Mouse (Mus musculus) heart, adult 18-20 months (tissue): ENCODE measurements around the gene Tmem88. TPM values are rescaled to one million over a fixed set of nuclear protein-coding genes. Genes with fewer than 3 reads are reported as not detected.
A peak's percentile ranks its signal among the peaks of the same experiment; 100 is the strongest.

ENCODE experiments used
- DNase-seq, 2 experiments: peaks; one replicate each; pipeline ENCODE4 v3.0.0; 2021 to 2022; ENCODE audit warnings: mixed read lengths in 1 of 2
- total RNA-seq, 2 experiments: library from RNA; stranded (reverse); gene quantifications; 2 replicates each; pipeline ENCODE4 v1.2.3; 2021

The Tmem88 gene
- total RNA-seq, 2 experiments from 2014 or later = 10.3 to 14.3 TPM

DNA sequence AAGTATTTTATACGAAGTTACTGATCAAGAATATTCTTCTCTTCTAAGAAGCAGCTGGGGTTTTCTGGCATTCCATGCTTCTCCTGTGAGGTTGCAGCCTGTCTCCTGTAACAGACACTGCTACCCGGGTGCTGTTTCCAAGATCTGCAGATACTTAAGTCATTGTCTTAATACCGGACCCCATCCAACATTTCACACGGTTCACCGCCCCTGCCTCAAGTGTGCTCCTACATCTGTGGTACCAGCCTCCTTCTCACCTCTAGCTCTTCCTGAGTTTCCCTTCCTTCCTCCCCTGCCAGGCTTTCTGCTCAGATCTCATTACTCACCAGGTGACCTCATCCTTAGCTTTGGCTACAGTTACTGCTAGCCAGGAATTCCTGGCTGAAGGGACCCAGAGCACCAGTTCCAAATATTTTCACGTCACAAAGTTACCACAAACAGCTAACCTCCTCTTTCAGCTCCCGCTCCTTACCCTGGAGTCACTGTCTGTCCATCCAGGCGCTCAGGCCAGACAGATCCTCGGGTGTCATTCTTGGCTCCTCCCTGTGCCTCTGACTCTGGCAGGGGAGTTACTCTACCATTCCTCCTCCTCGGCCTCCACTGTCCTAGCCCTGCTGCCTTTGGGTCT lies 15.4 kb downstream of the Tmem88 start:
- DNase-seq = no peak

DNA sequence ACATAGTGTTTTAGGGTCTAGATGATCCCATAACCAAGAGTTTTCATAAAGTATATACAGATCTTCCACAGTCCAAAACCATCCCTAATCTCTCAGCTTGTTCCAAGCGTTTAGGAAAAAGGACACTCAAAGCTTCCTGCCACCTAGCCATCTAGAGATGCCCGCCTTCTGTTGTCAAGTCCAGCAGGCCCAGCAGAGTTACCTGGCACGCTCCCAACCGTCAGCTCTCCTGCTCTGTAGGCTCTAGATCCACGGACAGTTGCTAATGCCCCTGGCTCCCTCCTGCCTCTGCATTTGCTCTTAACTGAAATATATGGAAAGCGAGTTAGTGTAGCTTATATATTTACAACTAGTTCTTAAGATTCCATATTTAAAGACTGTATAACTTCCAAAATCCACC lies 16.7 kb downstream of the Tmem88 start:
- DNase-seq = no peak

DNA sequence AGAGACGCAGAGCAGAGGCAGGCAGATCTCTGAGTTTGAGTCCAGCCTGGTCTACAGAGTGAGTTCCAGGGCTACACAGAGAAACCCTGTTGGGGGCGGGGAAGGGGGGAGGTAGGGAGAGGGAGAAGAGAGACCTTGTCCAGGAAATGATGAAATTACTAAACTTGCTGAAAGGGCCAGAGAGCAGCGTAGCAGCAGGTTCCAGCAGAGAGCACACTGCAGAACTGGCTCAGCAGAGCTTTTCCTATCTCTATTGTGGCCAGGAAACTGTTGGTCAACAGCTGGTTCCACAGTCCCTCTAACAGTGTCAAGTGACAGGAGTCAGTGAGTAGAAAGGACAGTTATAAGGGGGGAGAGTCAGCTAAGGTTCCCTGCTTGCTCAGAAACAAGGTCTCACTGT lies 18.4 kb downstream of the Tmem88 start:
- DNase-seq = no peak

DNA sequence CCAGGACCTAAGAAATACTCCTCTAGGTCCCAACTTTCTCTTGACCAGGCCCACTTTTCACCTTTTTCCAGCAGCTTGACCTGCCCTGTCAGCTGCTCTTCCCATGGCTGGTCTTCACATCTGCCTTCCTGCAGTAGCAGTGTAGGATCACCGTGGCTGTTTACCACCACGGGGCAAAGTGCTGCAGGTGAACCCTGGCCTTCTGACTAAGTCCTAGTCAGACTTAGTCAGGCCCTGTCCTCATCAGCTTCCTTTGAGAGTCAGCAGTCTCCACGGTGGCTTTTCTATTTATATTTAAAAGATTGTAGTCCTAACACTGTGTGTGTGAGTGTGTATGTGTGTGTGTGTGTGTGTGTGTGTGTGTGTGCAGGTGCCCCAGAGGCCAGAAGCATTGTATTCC lies 20.3 kb downstream of the Tmem88 start:
- DNase-seq = no peak

DNA sequence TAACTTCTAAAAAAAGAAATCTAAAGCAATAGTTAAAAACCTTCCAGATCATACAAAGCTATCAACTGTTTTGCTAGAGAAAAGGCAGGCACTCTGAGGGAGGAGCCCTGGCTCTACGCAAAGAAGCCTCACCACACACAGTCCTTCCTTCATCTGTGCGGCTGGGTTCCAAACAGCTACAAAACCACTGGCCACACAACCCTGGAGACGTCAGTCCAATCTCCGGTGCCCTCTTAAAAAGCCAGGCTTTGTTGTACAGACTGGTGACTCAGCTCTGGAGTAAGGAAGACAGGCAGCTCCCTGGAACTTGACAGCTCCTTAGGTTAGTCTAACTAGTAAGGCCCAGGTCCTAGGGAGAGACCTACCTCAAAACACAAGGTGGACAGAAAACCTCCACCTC lies 22.4 kb downstream of the Tmem88 start:
- DNase-seq = no peak

DNA sequence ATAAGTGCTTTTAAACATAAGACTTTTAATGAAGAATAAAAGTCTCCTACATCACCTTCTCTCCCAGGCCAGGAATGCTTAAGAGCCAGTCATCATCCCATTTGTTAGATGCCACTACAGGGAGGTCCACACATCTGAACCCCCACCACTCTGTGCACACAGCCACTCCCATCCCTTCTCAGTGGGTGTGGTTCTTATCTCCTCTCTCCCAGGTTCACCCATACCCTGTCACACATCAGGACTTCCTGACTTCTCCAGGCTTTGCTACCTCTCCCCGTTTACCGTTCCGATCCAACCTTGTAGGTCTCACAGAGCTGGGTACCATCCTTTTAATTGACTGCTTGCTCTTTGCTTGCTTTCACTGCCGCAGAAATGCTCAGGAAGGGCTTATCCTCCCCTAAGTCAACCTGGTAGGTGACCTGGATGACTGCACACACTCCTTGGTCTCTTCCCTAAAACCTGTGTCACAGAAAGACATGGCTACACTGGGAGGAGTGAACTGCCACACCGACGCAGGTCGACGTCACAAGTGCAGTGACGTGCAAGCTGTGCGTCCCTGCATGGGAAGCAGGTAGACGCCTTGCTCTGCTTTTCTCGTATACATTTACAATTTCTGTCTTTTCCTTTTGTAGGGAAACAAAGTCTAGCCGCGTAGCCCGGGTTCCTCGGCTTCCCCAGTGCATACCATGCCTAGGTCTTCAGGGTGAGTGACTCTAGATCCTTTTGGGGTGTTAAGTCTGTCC lies 24.6 kb downstream of the Tmem88 start:
- DNase-seq = no peak

DNA sequence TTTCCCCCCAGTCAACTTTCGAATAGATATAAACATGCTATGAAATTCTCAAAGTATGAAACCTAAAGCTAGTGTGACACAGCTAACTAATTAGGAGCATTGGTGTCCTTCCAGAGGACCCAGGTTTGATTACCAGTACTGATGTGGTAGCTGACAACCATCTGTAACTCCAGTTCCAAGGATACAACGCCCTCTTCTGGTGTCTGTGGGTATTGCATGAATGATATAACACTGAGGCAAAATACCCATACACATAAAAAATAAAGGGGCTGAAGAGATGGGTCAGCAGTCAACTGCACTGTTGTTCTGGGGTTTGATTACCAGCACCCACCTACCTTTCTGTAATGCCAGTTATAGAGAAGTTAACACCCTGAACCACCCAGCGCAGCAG lies 25.3 kb downstream of the Tmem88 start:
- DNase-seq = no peak

DNA sequence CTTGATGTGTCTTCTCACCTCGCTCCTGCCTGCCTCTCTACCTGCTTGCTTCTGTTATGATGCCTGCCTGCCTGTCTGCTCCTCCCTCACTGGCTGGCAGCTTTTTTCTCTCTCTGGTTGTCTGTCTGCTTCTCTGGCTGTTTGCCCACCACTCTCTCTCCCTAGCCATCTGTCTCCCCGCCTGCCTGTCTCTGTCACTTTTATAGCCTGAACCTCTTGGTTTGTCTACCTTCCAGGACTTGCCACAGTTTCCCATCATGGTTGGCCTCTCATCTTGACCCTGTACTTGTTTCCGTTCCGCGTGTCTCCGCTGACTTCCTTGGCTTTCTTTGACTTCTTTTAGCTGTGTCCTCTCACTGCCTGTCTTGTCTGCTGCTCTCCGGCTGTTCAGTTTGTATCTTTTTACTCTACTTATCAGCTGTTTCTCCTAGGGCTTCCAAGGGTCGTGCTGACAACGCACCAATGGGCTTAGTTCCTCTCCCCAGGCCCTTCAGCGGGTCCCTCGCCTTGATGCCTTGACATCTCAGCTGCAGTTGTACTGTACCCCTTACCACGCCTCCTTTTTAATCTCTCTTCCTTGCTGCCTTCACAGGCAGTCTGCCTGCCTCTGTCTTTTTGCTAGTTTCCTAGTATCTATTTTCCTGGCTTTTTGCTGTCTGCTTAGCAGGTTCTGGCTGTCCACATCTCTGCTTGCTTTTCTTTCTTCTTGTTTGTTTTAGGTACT lies 25.8 kb downstream of the Tmem88 start:
- no peak for DNase-seq

DNA sequence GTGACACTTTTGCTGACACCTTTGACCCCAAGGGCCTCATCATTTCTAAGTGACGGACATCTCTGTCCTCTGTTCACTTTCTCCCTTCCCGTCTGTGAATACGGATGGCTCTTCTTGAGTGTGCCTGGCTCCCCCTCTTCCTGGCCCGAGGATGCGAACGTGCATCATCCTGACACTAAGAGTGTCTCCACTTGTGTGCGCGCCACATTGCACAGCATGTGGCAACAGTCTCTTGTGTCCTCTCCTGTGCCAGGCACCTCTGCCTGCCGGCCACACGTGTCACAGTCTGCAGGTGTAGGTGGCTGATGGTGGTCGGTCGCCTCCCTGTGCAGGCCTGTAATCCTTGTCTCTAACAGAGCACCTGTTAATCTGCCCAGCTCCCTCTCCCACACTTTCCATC lies 26.4 kb downstream of the Tmem88 start:
- no peak for DNase-seq

DNA sequence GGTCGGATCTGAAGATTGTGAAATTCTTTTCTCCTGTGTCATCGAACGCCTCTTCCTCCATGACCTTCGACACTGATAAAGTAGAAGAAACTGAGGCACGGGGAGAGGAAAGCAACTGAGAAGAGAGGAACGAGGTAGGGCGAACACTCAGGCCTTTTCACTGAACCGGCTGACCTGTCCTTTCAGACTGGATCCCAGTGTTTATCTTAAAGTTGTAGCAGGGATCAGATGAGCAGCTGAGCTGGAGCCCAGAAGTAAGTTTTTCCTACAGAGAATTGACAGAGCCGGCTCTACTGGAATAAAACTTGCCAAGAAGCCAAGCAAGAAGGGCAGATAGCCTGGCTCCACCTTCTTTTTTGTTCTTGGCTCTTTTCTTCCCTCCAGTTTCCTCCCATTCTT lies 27.2 kb downstream of the Tmem88 start:
- DNase-seq = peak in 1 of 2 experiments; percentile 16

DNA sequence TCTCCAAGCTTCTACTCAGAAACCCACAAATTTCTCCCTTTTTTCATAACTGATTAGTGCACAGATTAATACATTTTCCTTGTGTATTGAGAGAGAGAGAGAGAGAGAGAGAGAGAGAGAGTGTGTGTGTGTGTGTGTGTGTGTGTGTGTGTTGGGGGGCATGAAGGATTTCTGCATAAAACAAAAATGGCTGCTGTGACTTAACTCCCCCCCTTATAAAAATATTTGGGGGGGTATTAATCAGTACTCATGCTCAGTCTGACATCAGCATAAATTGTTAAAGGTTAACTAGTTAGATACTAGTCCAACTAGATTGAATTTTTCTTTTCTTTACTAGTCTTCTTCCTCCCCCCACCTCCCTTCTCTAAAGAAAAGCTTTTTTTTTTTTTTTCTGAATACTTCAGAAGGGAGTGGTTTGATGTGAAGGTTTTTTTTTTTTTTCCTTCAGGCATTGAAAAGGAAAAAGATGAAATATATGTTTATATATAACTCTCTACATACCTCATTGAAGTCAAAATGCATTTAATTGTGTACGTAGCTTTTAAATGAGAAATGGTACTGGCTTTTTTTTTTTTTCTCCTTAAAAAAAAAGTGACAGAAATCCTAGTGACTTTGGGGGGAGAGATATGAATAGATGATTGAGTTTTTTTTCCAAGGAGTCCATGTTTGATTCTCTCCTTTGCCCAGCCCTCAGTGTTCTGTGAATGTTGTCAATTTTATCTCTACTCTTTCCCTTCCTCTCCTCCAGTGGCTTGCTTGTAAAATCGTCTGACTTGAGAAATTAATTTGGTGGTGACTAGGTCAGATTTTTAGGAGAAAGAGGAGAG lies 27.8 kb downstream of the Tmem88 start:
- no peak for DNase-seq

DNA sequence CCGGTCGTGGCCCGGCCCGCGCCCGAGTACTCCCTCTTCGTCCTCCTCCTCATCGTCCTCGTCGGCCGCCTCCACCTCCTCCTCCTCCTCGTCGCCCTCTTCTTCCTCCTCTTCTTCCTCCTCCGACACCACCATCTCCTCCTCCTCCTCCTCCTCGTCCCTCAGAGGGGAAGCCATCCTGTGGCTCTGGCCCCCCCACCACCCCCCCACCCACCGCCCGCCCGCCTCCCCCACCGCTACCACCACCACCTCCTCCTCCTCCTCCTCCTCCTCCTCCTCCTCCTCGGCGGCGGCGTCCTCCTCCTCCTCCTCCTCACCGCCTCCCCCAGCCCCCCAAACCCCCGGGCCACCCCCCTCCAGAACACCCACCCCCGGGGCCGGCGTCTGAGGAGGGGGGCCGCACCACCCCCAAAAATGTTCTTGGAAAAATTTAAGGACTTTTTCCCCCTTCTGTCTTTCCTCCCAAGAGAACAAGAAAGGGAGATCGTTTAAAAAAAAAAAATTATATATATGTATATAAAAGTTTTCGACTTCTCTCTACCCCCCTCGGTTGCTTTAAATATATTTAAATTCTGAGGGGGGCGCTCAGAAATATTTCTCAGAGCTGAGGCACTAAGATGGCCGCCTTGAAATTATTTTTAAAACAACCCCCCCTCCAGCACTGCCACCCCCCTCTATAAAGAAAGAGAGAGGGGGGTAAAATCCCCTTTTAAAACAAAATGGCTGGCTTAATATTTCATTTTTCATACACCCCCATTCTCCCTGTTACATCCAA lies 28.6 kb downstream of the Tmem88 start, which contains the start of gene Chd3:
Gene Chd3, minus strand, starts transcription at position 192 of the 775 bp plus-strand sequence.
- DNase-seq = no peak

DNA sequence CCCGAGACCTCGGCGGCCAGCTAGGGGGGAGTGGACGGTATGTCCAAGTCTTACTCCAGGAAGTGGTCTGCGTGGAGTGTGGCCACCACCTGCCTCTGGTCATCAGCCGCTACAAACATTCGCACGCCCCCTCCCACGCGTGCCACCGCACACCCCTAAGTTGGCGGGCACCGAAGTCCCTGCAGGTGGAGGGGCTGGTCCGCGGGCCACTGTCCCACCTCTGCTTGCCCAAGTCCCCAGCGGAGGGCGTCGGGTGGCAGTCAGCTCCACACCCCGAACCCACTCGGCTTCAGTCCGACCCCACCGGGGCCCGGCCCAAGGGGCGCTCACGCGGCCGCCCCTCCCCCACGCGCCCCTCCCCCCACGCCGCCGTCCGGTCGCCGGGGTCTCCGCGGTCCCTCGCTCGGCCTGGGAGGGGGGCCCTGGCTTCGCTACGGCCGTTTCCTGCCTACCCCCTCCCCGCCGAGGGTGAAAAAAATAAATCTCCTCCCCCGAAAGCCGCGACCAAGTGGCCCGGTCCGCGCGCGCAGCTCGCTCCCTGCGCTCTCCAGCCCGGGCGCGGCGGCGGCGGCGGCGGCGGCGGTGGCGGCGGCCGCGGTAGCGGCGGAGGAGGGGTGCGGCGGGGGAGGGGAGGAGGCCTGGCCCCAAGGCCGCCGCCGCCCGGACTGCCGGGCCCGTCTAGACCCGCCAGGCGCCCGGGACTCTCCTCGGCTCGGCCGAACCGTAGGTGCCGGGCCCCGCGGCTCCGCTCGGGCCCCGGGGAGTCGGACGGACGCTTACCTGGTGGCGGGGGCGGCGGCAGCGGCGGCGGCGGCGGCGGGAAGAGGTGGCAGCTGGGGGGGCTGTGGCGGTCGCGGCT lies 29.4 kb downstream of the Tmem88 start:
- peak; percentile 40 to 57 for DNase-seq

DNA sequence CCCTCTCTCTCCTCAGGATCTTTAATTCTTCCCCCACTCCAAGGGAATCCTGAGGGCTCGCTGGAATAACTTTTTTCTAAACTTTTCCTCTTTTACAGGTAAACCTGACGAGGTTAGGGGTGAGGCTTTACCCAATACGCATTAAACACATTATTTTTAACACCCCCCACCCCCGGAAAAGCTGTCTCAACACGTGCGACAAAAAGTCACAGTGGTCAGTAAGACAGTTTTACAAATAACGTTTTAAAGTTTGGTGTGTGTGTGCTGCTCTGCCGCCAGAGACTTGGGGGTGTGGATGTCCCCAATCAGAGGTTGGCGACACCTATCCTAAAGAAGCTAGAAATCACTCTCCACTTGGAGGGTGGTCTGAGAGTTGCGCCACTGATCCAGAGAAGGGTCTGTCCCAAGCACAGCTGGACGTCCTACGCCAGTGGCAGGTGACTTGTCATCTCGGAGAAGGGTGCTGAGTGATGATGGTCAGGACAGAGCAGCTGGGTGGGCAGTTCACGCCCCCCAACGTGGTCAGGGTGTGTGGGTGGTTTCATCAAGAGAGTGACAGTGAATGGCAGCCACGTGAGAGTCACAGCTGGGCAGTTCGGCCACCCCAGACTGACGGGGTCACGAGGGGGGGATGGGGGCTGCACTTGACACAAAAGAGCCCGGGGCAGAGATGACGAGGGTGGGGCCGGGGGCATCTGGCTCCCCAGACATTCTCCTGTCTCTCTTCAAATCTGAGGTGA lies 30.2 kb downstream of the Tmem88 start:
- peak; percentile 38 to 55 for DNase-seq

DNA sequence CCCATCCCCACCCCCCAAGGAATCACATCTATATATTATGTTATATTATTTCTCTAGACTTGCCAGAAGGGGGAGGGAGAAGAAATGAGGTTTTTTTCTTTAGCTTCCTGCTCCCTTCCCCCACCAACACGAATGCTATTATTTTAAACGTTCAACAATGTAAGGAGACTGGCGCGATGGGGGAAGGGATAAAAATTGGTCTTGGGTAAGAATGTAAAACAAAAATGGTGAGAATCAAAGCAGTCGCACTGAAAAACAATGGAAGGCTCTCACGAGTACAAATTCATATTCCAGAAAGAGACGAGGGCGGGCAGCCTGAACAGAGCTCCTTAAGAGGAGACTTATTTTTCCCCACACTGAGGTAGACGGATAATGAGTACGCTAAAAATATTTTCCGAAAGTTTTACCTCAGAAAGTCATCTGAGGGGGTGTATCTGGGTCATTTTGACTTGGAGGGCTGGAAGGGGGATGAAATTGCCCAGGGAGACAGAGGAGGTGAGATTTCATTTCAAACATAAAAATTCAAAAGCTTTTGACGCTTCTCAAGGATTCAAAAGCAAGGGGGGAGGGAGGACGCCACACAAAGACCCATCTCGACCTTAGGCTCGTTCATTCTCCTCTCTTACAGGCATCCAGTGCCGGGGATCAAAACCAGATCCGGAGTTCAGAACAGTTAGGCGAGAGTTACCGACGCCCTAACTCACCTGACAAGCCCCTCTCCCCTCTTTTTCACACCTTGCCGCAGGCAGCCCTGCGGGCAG lies 31.0 kb downstream of the Tmem88 start:
- peak; percentile 9 to 60 for DNase-seq

DNA sequence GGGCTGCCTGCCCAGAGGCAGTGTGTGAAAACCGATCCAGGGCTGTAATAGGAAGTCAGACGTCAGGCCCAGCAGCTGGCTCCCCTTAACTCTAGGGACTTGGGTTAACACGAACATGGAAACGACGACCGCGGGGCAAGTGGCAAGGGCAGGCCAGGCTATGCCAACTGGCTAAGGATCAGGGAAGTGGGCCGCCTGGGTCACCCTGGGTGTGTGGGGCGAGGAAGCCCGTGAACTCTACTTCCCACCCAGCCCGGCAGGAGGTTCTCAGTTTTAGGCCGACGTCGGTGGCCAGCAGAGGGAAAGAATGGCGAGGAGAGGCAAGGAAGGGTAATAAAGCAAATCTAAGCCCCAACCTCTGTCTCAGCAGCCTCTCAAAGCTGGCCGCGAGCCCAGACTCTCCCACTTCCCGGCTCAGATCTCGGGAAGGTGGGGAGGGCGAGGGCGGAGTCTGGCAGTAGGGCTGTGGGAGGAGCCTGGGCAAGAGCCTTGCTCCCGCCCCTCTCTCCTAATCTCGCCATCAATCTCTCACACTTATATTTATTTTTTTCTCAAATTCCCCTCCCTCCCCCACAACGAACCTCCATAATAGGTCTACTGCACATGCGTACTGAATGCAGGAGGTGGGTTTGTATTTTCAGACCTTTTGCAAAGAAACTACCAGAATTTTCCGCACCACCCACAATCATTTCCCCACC lies 31.7 kb downstream of the Tmem88 start:
- DNase-seq = peak; percentile 95 to 96

DNA sequence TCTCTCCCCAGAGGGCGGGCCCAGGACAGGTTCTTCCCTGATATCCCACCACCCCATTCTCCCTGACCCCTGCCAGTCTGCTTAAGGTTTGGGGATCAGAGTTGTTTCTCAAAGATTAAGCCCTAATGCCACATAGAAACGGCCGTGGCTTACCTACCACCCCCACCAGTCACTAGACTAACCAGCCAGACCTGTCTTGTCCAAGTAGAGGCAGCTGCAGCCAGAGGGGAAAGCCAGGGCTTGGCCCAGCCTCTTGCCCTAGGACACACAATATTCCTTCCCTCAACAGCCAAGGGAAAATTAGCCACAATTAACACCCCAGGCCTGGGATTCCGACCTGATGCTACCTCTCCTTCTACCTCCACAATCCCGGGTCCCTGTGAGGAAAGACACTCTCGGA lies 32.3 kb downstream of the Tmem88 start:
- DNase-seq = no peak

DNA sequence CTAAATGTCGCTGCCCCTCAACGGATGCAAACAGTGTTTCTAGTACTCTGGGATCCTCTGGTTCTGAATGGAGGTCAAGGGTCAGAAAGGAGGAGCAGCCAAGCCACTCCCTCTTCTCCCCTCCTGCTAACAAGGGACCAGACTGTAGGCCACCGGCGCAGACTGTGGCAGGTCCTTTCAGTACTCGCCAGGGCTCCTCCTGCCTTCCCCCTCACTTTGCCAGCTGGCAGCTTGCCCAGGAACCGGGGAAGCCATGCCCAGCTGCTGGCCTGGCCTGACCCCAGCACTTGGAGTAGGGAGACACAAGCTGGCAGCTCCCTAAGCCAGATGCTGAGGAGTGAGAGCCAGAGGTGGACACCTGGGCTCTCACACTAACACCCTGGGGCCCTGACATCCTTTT lies 33.1 kb downstream of the Tmem88 start:
- peak; percentile 96 for DNase-seq
